Mouse (Mus musculus) testis, adult 10 weeks (tissue): ENCODE data around the gene Plcb4. TPM values are rescaled to one million over a fixed set of nuclear protein-coding genes. Genes with fewer than 3 reads are reported as not detected.

Experiments
- polyA plus RNA-seq: library from polyadenylated mRNA; stranded (reverse); fragments of 350-450 nt; fragmentation: Illumina TruSeq; extraction: RNeasy Lipid Tissue Mini Kit (QIAGEN cat#74804); gene quantifications from one replicate; pipeline ENCODE4 v1.2.3, GENCODE M21; 2014; ENCODE audit warnings: low read depth, low replicate concordance

Plcb4 gene
- polyA plus RNA-seq: 47.1 TPM

GRCm38 (mm10) chr2:135658486-135659390 lies at the start of gene Plcb4:
Gene Plcb4, plus strand, starts transcription at chr2:135659011.

GRCm38 (mm10) chr2:136051688-136052289 lies 393.0 kb downstream of the Plcb4 start, which contains the start of gene Lamp5:
Gene Lamp5, plus strand, starts transcription at chr2:136052239.

